8 mouse cellular contexts compared by ENCODE assay signal in the genomic region with DNA sequence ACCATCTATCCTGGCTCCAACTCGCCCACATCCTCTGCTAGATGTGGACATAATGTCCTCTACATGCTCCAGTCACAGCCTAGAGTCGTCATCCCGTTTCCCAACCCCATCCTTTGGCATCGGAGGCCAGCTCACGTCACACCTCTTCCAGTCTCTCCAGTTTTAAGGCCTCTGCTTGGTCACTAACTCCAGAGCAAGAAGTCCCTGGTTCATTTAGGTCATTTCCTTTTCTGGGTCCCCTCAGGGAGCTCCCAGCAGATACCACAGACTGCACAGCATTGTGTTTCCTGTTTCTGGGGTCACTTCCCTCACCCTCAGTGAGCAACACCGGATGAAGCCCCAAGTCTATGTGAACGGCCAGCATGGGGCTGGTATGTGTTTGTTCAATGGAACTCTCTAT. TPM values are rescaled to one million over a fixed set of nuclear protein-coding genes. Genes with fewer than 3 reads are reported as not detected.
DNase-seq lines count a peak whose midpoint lies in the region; ATAC-seq lines count a peak whose summit lies in the region.
"Had no signal": no experiment of that assay in that cellular context is flagged by ENCODE, and none has a peak within 500 bp of the region (broad histone marks: within the 10 kb centered on the region; RNA-seq: fewer than 3 reads in every experiment).

No protein-coding gene starts in this region.

- H3K9me3 ChIP-seq in kidney, embryonic 15.5 days (replicated peaks) = no peaks in the 10 kb centered on the region

- H3K9ac ChIP-seq in kidney, embryonic 15.5 days = no peak overlapping the region

- ATAC-seq in kidney, embryonic 15.5 days (replicated peaks; ENCODE audit: low FRiP score) = no peak

- no peak for DNase-seq in kidney, adult 11 months
- DNase-seq in thymus, postnatal 0 days (ENCODE audit: low spot score) = peak; percentile 46
- DNase-seq in thymus, postnatal 25 days = no peak
- peak; percentile 46 for DNase-seq in heart, postnatal 4 days
- no peak for DNase-seq in right cerebral cortex, postnatal 14 days
- DNase-seq in urinary bladder, adult 18-20 months (ENCODE audit: low spot score in 2 of 2) = no peak
- DNase-seq: thymus, adult 2 months had no signal

- H3K4me2 ChIP-seq in kidney, embryonic 15.5 days = no peak overlapping the region

- WGBS in kidney, embryonic 15.5 days = 72% methylated on average over 7 of the region's 7 CpGs

- peaks cover 88% of the 10 kb centered on the region for H3K36me3 ChIP-seq in kidney, embryonic 15.5 days

- H3K4me1 ChIP-seq in kidney, embryonic 15.5 days = peaks cover 35% of the 10 kb centered on the region

- no peaks in the 10 kb centered on the region for H3K27me3 ChIP-seq in kidney, embryonic 15.5 days

- H3K4me3 ChIP-seq in kidney, embryonic 15.5 days (replicated peaks) = no peak overlapping the region

- peak overlapping the region; percentile 38; the same call in 1 of the 2 replicates for H3K27ac ChIP-seq in kidney, embryonic 15.5 days

RNA-seq across cellular contexts. Expression of gene Dbn1, which starts 8.9 kb away (rescaled TPM):
- 168 and 193 TPM in 2 replicates for polyA plus RNA-seq in kidney, embryonic 15.5 days (2015; fragmentation: Nextera tagmentation; extraction: Ambion mirVana)
- polyA plus RNA-seq in thymus, postnatal 0 days (2015; fragmentation: Nextera tagmentation; extraction: Ambion mirVana) = 8.4 and 9.3 TPM in 2 replicates
- total RNA-seq in heart, postnatal 4 days (2021) = 10 to 100 TPM; 64.5 to 66.8 TPM

RNA-seq across cellular contexts. Expression of gene Prr7, which starts 14.9 kb away (rescaled TPM):
- 0.70 and 0.75 TPM in 2 replicates for polyA plus RNA-seq in kidney, embryonic 15.5 days (2015; fragmentation: Nextera tagmentation; extraction: Ambion mirVana)
- polyA plus RNA-seq in thymus, postnatal 0 days (2015; fragmentation: Nextera tagmentation; extraction: Ambion mirVana) = 0.27 and 0.46 TPM in 2 replicates
- 1 to 10 TPM; 2.1 to 2.3 TPM for total RNA-seq in heart, postnatal 4 days (2021)

RNA-seq across cellular contexts. Expression of gene Grk6, which starts 34.1 kb away (rescaled TPM):
- 41.6 and 45.9 TPM in 2 replicates for polyA plus RNA-seq in kidney, embryonic 15.5 days (2015; fragmentation: Nextera tagmentation; extraction: Ambion mirVana)
- polyA plus RNA-seq in thymus, postnatal 0 days (2015; fragmentation: Nextera tagmentation; extraction: Ambion mirVana) = 76.9 and 87.8 TPM in 2 replicates
- total RNA-seq in heart, postnatal 4 days (2021) = 10 to 100 TPM; 29.9 to 31.1 TPM

RNA-seq across cellular contexts. Expression of gene Pdlim7, which starts 34.5 kb away (rescaled TPM):
- polyA plus RNA-seq in kidney, embryonic 15.5 days (2015; fragmentation: Nextera tagmentation; extraction: Ambion mirVana) = 141 and 169 TPM in 2 replicates
- polyA plus RNA-seq in thymus, postnatal 0 days (2015; fragmentation: Nextera tagmentation; extraction: Ambion mirVana) = 37.5 and 39.4 TPM in 2 replicates
- 100 to 1,000 TPM; 115 to 119 TPM for total RNA-seq in heart, postnatal 4 days (2021)

RNA-seq across cellular contexts. Expression of gene Dok3, which starts 50.1 kb away (rescaled TPM):
- polyA plus RNA-seq in kidney, embryonic 15.5 days (2015; fragmentation: Nextera tagmentation; extraction: Ambion mirVana) = 2.9 and 3.0 TPM in 2 replicates
- polyA plus RNA-seq in thymus, postnatal 0 days (2015; fragmentation: Nextera tagmentation; extraction: Ambion mirVana) = 2.6 and 2.7 TPM in 2 replicates
- total RNA-seq in heart, postnatal 4 days (2021) = 1 to 10 TPM; 1.0 to 1.1 TPM

Comparison
In these comparisons a context has a peak if more than half of its experiments do, and no peak if none do; other contexts are left out.
1. DNase-seq: peak in thymus, postnatal 0 days (single experiment) and heart, postnatal 4 days (single experiment); none in kidney, adult 11 months (single experiment), thymus, postnatal 25 days (single experiment), right cerebral cortex, postnatal 14 days (single experiment) and urinary bladder, adult 18-20 months (0 of 2).
2. RNA of gene Dbn1, which starts 8.9 kb away (polyA plus RNA-seq): 168 to 193 TPM in kidney, embryonic 15.5 days; 8.4 to 9.3 TPM in thymus, postnatal 0 days; every median in the first group is over 10 times any median in the second.